Mouse (Mus musculus): ENCODE measurements around the gene Paqr9. TPM values are rescaled to one million over a fixed set of nuclear protein-coding genes. Genes with fewer than 3 reads are reported as not detected.

Paqr9 gene
- total RNA-seq, 2 experiments from 2014 or later = 4.4 to 4.5 TPM

- DNase-seq = no peak
Measured at GRCm38 (mm10) chr9:95578366-95578895, 19.0 kb downstream of the Paqr9 start.

- DNase-seq = no peak
Measured at GRCm38 (mm10) chr9:95581021-95581757, 21.7 kb downstream of the Paqr9 start.

- DNase-seq = no peak
Measured at GRCm38 (mm10) chr9:95581758-95582515, 22.5 kb downstream of the Paqr9 start.

GRCm38 (mm10) chr9:95582555-95582954, 23.1 kb downstream of the Paqr9 start:
- DNase-seq = no peak

- no peak for DNase-seq
Measured at GRCm38 (mm10) chr9:95586046-95586445, 26.6 kb downstream of the Paqr9 start.

- no peak for DNase-seq
Measured at GRCm38 (mm10) chr9:95588070-95588469, 28.6 kb downstream of the Paqr9 start.

GRCm38 (mm10) chr9:95594291-95594690, 34.8 kb downstream of the Paqr9 start:
- no peak for DNase-seq

- DNase-seq = no peak
Measured at GRCm38 (mm10) chr9:95597466-95598178, 38.2 kb downstream of the Paqr9 start.

- DNase-seq = no peak
Measured at GRCm38 (mm10) chr9:95598179-95598721, 38.8 kb downstream of the Paqr9 start.

GRCm38 (mm10) chr9:95599399-95599798, 39.9 kb downstream of the Paqr9 start:
- DNase-seq = no peak

- DNase-seq = no peak
Measured at GRCm38 (mm10) chr9:95602849-95603248, 43.4 kb downstream of the Paqr9 start.

- DNase-seq = no peak
Measured at GRCm38 (mm10) chr9:95603316-95603715, 43.9 kb downstream of the Paqr9 start.

- DNase-seq = no peak
Measured at GRCm38 (mm10) chr9:95607196-95607595, 47.7 kb downstream of the Paqr9 start.

- DNase-seq = no peak
Measured at GRCm38 (mm10) chr9:95612246-95612768, 52.9 kb downstream of the Paqr9 start.

GRCm38 (mm10) chr9:95613426-95614127, 54.1 kb downstream of the Paqr9 start:
- DNase-seq = no peak

- DNase-seq = no peak
Measured at GRCm38 (mm10) chr9:95614861-95615615, 55.6 kb downstream of the Paqr9 start.

GRCm38 (mm10) chr9:95615961-95616360, 56.5 kb downstream of the Paqr9 start:
- DNase-seq = no peak

Measured in gastrocnemius, postnatal 10 days (tissue).